Mouse (Mus musculus): Measurements from ENCODE around the gene Ppp1r32. TPM values are rescaled to one million over a fixed set of nuclear protein-coding genes. Genes with fewer than 3 reads are reported as not detected.

The Ppp1r32 gene
- total RNA-seq, 2 experiments from 2014 or later, result 0.52 to 0.77 TPM

Other genes starting within 250 kb of the Ppp1r32 start
- 10 to 100 TPM in 1 of 2 experiments, 1 to 10 TPM in 1; 9.0 to 11.9 TPM for gene Myrf, start 242.2 kb downstream of the Ppp1r32 start, total RNA-seq (2021)
- 1 to 10 TPM; 3.8 to 4.1 TPM for gene Dagla, start 178.1 kb downstream of the Ppp1r32 start, total RNA-seq (2021)
- 10 to 100 TPM; 40.8 to 44.7 TPM for gene Syt7, start 93.8 kb downstream of the Ppp1r32 start, total RNA-seq (2021)
- 1 to 10 TPM; 3.3 to 4.7 TPM for gene Lrrc10b, start 25.5 kb downstream of the Ppp1r32 start, total RNA-seq (2021)
- gene Cpsf7, start 42.3 kb upstream of the Ppp1r32 start, total RNA-seq (2021), result 10 to 100 TPM; 50.0 to 52.9 TPM
- 10 to 100 TPM; 54.2 to 56.5 TPM for gene Sdhaf2, start 43.2 kb upstream of the Ppp1r32 start, total RNA-seq (2021)
- 1 to 10 TPM; 5.8 to 6.2 TPM for gene Tmem216, start 73.3 kb upstream of the Ppp1r32 start, total RNA-seq (2021)
- 10 to 100 TPM in 1 of 2 experiments, 1 to 10 TPM in 1; 8.1 to 11.3 TPM for gene Cyb561a3, start 94.2 kb upstream of the Ppp1r32 start, total RNA-seq (2021)
- 1 to 10 TPM; 6.1 to 7.7 TPM for gene Tmem138, start 94.4 kb upstream of the Ppp1r32 start, total RNA-seq (2021)
- gene Ddb1, start 122.4 kb upstream of the Ppp1r32 start, total RNA-seq (2021), result 100 to 1,000 TPM; 269 to 282 TPM
- gene Tkfc, start 122.7 kb upstream of the Ppp1r32 start, total RNA-seq (2021), result 10 to 100 TPM; 13.3 to 13.6 TPM
- gene Vwce, start 151.3 kb upstream of the Ppp1r32 start, total RNA-seq (2021), result under 1 TPM; 0.38 to 0.47 TPM
- not detected for gene Pga5, start 195.1 kb upstream of the Ppp1r32 start, total RNA-seq (2021)
- gene Vps37c, start 205.8 kb upstream of the Ppp1r32 start, total RNA-seq (2021), result 10 to 100 TPM; 26.1 to 27.9 TPM